Mouse (Mus musculus) testis, postnatal 10 days (tissue): ENCODE measurements around the gene H1f0.

Experiments
- DNase-seq: peaks from one replicate; pipeline ENCODE4 v3.0.0; 2021; ENCODE audit warnings: low spot score

The H1f0 gene

GRCm38 (mm10) chr15:79071117-79072039, 43.1 kb downstream of the H1f0 start:
- no peak for DNase-seq

DNA sequence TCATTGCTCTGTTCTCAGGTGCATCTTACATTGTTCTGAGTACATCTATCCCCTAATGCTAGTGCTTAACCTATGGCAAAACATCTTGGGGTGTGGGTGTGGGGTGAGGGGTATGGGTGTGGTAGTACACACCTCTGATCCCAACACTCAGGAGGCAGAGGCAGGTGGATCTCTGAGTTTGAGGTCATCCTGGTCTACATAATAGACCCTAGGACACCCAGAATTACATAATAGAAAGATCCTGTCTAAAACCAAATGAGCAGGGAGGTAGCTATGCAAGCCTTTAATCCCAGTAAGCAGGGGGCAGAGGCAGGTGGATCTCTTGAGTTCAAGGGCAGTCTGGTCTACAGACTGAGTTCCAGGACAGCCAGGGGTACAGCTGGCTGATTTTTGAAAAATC, 45.5 kb downstream of the H1f0 start:
- DNase-seq: no peak

- DNase-seq: no peak
Observed at GRCm38 (mm10) chr15:79074446-79074845, 46.2 kb downstream of the H1f0 start.

DNA sequence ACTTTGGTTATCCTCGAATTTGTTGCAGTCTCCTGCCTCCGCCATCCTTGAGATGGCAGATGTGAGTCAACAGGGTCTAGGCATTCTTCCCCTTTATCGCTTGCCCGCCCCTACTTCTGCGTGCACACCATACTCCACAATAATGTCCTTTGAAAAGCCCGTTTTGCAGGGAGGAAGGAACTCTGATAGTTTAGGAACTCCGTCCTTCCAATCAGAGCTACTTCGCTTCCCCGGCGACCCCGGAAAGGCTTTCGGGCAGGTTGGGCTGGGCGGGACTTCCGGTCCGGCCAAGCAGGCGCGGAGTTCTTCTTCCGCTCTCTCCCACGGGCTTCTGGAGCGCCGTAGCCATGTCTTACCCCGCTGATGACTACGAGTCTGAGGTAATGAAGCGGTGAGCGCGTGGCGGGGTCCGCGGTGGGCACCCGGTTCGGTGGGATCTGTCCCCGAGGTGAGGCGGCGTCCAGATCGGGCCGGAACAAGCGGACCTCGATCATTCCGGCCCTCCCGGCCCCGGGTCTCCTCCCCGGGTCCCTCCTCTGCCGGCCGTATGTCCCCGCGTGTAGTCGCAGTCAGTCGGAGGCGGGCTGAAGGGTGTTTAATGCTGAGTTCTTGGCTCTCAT, 46.8 kb downstream of the H1f0 start, which contains the start of gene Eif3l:
Eif3l (plus strand) TSS at position 267 of the 620 bp plus-strand sequence.
- peak; percentile 87 for DNase-seq

DNA sequence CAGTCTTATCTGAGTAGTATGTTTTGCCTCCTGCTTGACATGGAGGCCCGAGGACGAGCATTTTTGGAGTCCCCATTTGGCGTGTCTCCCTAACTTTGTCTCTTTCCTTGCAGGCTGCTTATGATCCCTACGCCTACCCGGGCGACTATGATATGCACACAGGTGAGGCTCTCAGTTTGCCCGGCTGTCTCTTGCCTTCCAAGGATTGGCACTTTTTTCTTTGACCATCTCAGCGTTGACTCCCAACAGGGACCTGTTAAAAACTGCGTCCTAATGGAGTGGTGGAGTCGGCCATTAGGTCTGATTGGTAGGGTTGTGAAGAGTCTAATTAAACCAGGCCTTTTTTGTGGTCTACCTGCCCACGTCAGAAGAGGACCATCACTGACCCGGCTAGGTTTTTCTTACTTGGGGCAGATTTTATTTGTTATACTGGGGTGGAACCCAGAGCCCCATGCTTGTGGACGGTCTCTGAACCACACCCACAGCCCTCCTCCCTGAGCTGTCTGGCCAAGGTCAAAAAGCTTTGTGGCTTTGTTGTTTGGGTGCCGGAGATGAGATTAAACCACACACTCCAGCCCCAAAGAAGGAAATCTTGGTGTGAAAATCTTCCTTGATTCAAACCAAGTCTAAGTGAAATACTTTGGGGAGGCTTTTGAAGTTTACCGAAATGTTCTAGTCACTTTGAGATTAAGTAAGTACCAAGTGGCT, 47.6 kb downstream of the H1f0 start:
- DNase-seq: no peak

- no peak for DNase-seq
Observed at GRCm38 (mm10) chr15:79079567-79079966, 51.3 kb downstream of the H1f0 start.
